Mouse (Mus musculus): ENCODE results near the gene Sox21.

- TF ChIP-seq CTCF (IDR thresholded peaks at IDR 0.05; ENCODE audit: borderline replicate concordance, control insufficient read depth, extremely low read depth, insufficient read depth, low read length, poor library complexity) (no peak), POLR2A (IDR thresholded peaks at IDR 0.05; ENCODE audit: control insufficient read depth, extremely low read depth, insufficient read depth, low read length, poor library complexity) (no peak)
Measured at GRCm38 (mm10) chr14:118212188-118212804, 24.5 kb downstream of the Sox21 start.
